Mouse (Mus musculus) neural tube, postnatal 0 days (tissue): ENCODE data around the gene Mthfd1l. TPM values are rescaled to one million over a fixed set of nuclear protein-coding genes. Genes with fewer than 3 reads are reported as not detected.

ENCODE experiments used
- polyA plus RNA-seq: library from polyadenylated mRNA; unstranded; fragments of >200 nt; fragmentation: Nextera tagmentation; extraction: Ambion mirVana; gene quantifications from 2 replicates; pipeline ENCODE4 v1.2.1, GENCODE M21; 2015

Mthfd1l gene
- 6.4 and 6.8 TPM in 2 replicates for polyA plus RNA-seq

GRCm38 (mm10) chr10:3972981-3973588 lies at the start of gene Mthfd1l:
TSS of gene Mthfd1l (plus strand) at chr10:3973118.

Other genes with a start within 250 kb of the Mthfd1l start
- 6.0 and 6.4 TPM in 2 replicates for gene Plekhg1, start 232.8 kb upstream of the Mthfd1l start, polyA plus RNA-seq